Mouse (Mus musculus): ENCODE measurements at regions not wholly inside any gene's neighbourhood (a gene's known extent, or its start where the extent isn't known, plus 50 kb on each side); places are given as distances from the start of the nearest gene placed in this dataset.
A peak's percentile ranks its signal among the peaks of the same experiment; 100 is the strongest.

DNA sequence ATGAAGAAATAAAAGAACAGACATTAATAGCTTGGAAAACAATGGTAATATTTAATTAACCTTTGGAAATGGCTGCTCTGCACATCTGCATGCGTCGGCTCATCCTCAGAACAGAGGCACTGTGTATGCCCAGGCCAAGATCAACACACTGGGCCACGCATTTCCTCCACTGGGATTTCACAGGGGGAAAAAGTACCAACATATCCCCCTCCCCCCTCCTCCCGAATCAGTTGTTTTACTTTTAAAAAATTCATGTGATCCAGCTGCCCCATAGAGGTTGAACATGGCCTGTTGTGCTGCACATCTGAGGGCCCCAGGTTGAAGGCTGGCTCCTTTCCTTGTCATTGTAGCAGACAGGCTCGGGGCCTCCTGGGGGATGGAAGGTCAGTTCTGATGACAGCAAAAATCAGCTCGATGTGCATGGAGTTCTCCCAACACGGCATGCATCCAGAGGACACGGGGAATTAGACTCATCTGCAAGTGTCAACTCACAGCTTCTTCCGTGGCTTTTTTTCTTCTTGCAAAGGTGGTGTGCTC lies 777.7 kb upstream of the Car8 start:
- no peak for TF ChIP-seq GATA4 (IDR thresholded peaks at IDR 0.05; ENCODE audit: insufficient replicate concordance, low read length)

DNA sequence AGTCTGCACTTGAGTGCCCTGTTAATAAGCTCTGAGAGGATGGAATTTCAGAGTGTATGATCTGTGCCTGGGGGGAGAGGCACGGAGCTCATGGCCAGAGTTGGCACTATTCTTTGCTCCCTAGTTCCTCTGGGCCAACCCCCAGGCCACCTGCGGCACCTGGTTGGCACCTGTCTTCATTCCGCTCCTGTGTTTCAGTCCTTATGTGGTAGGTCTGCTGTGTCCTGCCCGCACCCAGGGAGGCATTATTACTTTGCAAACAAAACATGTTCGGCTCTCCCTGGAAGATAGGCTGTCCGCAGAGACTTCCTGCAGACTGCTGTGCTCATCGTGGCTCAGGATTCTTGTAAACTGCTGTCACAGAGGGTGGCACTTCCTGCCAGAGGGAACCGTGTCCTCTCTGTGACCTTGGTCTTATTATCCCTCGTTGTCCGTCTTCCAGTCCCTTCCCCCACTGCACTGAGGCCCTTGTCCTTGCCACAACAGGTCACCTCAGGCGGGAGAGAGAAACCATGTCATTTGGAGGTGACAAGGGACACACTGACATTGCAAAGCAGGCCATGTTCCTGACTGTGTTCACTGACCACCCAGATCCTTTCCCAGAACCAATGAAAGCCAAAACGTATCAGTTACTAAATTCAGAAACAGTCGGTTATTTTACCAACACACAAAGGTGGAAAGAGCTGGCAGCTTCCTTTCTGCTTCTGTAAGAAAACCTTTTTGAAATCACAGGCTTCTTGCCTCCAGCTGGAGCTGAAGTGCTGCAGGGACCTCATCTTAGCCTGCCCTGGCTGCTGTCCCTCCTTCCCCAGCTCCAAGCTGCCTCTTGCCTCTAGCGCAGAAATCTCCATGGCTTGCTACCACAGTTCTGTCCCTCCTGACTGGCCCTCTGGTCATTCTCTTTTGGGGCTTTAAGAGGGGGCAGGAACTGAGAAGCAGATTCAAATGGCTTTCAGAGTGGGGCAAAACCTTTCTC lies 777.0 kb upstream of the Car8 start:
- peak; percentile 63; the same call in 1 of the 2 replicates for TF ChIP-seq GATA4 (IDR thresholded peaks at IDR 0.05; ENCODE audit: insufficient replicate concordance, low read length)

DNA sequence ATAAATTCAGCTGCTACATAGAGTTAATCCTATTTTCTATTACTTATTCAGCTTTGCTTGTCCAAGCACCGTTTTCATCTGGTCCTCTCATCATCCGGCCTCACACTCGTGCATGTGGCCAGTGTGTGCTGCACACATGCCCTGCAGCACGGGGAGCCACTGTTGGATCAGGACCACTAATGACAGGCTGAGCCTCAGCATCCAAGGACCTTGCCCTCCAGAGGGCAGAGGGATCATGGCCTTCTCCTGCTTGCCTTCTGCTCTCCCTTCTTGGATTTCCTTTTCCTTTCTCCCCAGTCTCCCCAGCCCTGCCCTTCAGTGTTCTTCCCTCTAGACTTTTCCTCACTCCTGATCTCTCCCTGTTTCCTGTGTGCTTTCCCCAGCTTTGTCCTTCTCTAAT lies 776.1 kb upstream of the Car8 start:
- no peak for TF ChIP-seq GATA4 (IDR thresholded peaks at IDR 0.05; ENCODE audit: insufficient replicate concordance, low read length)

DNA sequence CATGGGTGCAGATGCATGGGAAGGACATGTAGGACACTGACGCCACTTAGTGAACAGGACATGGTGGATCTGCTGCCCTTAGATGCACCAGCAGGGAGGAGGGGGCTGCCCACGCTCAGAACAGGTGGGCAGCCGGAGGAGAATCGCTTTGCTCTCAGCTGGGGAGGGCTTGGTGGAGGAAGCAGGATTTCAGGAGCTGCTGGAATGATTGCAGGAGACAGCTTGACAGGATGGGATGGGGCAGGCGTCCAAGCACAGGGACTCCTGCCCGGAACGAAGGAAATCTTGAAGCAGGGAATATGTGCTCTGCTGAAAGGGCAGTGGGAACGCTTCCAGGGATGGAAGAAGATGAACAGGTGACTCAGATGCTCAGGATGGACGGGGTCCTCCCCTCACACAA lies 773.9 kb upstream of the Car8 start:
- no peak for TF ChIP-seq GATA4 (IDR thresholded peaks at IDR 0.05; ENCODE audit: insufficient replicate concordance, low read length)

DNA sequence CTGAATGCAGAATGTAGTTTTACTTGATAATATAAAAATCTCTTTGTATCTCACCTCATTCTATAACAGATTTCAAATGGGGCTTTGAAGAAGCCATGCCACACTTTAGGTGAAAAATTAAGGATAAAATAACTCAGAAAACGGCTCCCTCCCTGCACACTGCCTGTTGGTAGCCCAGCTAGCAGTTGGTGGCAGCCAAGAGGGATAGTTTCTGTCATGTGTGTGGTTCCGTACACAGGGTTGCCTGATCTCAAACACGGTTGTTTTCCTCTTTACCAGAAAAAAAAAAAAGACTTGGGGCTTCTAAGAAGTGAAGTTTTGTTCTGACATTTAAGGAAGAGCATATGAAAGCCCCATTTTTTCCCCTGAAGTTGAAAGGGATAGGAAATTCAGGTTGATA lies 773.1 kb upstream of the Car8 start:
- TF ChIP-seq GATA4 (IDR thresholded peaks at IDR 0.05; ENCODE audit: insufficient replicate concordance, low read length): no peak

DNA sequence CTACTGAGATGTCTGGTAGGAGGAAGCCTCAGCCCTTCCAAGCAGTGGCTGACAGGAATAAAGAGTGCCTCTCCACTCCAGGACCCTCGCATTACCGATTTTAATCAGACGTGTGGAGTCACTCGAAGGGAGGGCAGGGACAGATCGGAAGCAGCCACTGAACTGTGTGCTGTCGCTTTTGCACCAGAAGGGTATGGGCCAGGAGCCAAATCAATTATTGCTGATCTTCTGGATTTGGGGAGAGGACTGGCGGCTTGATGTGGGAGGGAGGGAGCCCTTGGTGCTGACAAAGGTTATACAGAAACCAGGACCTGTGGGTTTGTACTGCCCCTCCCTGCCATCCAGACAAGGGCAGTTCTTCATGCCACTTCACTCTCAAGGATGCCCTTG lies 772.3 kb upstream of the Car8 start:
- no peak for TF ChIP-seq GATA4 (IDR thresholded peaks at IDR 0.05; ENCODE audit: insufficient replicate concordance, low read length)

DNA sequence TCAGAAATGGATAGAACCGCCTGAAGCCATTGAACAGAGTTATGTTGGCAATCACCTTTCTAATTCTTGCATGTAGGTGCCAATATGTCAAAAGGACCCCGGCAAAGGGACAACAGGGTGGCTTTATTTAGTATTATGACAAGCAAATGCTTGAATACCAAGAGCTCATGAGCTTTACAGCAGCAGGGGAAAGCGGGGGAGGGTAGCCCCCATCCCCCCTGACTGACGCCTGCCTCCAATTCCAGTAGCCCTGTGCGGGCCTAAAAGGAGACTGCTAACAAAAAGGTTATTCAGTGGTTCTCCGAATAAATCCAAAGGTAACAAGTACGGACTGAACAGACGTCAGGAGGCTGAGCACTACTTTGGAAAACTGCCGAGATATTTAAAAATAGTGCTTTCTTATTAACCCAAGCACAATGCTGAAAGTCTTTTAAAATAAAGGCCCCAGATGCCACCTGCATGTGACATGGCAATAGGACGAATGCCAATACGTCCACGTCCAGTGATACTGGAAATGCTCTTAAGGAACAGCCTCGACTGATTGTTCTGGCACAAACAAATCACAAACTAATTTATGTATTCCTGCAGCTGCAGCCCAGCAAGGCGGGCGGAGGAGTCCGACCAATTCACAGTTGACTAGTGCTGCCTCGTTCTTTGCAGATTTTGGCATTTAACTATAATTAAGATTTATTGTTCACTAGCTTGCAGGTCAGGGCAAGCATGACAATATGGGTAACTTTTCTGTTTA lies 771.7 kb upstream of the Car8 start:
- TF ChIP-seq GATA4 (IDR thresholded peaks at IDR 0.05; ENCODE audit: insufficient replicate concordance, low read length): no peak

DNA sequence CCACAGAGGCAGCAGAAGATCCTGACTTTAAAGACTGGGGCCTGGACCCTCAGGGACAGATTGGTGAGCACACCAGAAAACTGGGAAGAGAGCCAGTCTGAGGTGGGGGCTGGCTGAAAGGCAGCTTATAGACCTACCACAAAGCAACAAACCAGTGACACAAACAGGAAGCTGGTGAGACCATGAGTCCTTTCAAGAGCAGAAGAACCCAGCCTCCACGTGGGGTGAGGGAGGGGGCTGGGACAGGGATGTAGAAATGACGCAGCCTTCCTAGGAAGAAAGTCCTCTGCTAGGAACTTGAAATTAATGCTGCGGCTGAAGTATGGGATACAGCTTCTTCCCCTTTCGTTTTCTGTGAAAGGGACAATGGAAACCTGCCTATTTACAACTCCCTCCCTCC lies 770.8 kb upstream of the Car8 start:
- no peak for TF ChIP-seq GATA4 (IDR thresholded peaks at IDR 0.05; ENCODE audit: insufficient replicate concordance, low read length)

DNA sequence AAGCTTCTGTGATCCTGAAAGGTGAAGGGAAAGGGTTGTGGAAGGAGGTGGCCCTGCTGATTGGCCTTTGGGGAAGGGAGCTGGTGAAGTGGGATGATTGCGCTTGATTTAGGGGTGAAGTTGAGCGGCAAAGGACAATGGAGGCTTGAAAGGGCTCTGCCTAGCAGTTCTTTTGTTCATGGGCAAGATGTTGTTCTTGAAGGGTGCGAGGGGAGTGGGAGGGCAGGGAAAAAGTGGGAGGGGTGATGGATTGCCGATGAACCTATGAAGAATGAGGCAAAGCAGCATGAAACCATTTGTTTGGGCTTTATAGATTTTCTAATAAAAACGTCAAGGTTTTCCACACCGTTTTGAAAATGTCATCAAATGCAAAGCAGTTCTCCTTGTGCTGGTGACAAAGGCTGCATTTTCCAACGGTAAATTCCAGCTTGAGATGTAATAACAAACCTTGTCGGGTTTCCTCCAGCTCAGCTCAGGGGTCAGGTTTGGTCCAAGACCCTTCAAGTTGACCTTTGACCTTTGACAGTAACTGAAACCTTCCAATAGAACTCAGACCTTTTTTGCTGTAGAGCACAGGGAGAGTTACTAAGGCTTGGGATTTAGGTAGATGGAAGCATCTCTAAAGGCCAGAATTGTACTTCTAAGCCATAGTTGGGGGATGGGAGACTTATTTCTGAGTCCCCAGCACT lies 767.2 kb upstream of the Car8 start:
- no peak for TF ChIP-seq GATA4 (IDR thresholded peaks at IDR 0.05; ENCODE audit: insufficient replicate concordance, low read length)

DNA sequence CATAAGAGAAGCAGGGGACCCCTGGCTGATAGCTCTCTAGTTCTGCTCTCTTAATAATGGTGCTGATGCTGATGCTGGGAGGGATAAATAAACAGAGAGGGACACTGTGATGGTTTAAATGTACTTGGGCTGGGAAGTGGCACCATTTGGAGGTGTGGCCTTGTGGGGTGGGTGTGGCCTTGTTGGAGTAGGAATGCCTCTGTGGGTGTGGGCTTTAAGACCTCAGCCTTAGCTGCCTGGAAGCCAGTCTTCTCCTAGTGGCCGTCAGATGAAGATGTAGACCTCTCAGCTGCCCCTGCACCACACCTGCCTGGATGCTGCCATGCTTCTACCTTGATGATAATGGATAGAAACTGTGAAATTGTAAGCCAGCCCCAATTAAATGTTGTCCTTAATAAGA lies 765.0 kb upstream of the Car8 start:
- no peak for TF ChIP-seq GATA4 (IDR thresholded peaks at IDR 0.05; ENCODE audit: insufficient replicate concordance, low read length)

DNA sequence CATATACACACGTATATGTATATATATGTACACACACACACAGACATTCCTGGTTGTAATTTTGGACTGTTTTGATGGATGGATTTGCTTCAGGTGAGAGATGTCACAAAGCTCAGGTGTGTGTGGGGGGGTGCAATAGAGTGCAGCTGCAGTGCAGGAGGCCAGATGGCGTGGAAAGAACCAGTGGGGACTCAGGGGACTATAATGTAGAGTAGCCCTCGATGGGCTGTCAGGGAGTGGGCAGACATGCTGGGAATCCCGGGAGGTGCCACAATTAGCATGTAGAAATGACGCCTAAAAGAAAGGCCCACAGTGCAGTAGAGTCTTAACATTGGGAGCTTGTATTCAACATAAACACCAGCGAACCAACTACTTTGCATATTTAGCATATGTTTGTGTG lies 763.5 kb upstream of the Car8 start:
- TF ChIP-seq GATA4 (IDR thresholded peaks at IDR 0.05; ENCODE audit: insufficient replicate concordance, low read length): no peak

DNA sequence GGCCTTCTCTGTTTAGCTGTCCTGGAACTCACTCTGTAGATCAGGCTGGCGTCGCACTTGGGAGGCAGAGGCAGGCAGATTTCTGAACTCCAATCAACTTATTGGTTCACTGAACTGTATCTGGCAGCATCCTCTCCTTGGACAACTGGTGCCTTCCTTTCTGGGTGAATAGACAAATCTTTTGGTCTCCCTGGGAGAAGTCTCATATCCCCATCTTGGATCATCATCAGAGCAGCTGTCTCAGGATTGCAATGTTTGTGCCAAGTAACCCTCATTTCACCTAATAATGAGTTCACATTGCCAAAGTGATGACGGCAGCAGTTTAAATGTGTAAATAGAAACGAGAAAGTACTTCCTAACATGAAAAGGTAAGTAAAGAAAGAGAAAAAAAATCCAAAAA lies 759.8 kb upstream of the Car8 start:
- no peak for TF ChIP-seq GATA4 (IDR thresholded peaks at IDR 0.05; ENCODE audit: insufficient replicate concordance, low read length)

DNA sequence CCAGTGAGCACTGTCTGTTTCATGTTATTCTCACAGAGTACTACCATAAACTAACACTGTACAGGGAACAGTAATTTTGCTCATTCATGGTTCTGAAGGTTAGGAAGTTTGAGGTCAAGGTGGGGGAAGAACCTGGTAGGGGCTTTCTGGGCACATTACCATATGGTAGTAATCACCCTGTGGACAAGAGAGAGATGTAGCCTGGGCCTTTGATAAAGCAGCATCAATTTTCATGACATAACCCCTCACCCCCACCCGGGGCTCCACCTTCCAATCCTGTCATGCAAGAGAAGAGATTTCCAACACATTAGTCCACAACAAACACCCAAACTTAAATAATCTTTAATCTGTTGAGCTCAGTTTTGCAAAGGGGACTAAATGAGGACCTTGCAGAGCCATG lies 753.3 kb upstream of the Car8 start:
- no peak for TF ChIP-seq GATA4 (IDR thresholded peaks at IDR 0.05; ENCODE audit: insufficient replicate concordance, low read length)

DNA sequence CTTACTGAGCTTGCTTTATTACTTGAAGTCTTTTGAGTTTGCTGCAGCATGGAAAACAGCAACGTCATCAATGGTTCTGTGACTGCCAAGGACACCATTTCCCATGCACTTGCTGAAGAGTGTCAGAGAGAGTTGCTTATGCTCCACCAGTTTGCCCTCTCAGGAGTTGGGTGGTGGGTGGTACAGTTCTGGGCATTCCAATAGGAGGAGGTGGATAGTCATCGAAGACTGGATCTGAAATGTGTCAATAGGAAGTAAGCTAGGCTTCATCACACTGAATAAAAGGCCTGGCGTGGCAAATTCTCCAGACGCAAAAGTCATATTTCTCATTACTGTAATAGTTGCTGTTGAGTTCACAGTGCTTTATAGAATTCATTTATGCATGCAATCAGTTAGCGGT lies 751.7 kb upstream of the Car8 start:
- no peak for TF ChIP-seq GATA4 (IDR thresholded peaks at IDR 0.05; ENCODE audit: insufficient replicate concordance, low read length)

DNA sequence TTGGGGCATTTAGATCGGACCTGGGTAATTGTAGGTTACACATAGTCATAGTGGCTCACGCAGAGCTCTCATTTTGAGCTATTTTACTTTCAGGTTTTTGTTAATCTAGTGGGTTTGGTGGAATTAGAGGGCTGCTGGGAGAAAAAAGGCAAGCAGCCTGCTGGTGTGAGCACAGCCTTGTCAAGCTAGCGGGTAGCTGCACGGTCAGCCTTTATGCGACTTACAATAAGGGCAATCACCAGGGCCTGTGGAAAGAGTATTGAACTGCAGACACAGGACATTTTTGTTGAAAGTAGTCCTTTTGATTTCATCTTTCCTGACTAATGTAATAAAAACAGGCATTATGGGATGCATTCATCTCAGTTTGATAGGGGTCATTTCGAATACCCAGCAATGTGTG lies 750.8 kb upstream of the Car8 start:
- TF ChIP-seq GATA4 (IDR thresholded peaks at IDR 0.05; ENCODE audit: insufficient replicate concordance, low read length): no peak
